ENCODE assay signal across 13 mouse cellular contexts in the genomic region with DNA sequence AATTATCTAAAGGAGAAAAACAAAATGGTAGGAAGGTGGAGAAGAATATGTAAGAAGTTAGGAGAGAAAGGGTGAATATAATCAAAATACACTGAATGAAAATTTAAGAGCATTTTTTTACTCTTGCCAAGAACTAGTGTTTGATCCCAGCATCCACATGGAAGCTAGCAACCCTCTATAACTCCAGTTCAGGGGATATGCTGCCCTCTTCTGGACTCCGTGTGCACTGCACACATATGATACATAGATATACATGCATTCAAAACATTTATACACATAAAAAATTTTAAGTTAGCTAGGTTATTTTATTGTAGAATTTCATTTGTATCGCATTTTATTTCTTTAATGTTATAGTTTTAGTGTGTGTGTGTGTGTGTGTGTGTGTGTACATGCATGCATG. TPM values are rescaled to one million over a fixed set of nuclear protein-coding genes. Genes with fewer than 3 reads are reported as not detected.
A peak's percentile ranks its signal among the peaks of the same experiment; 100 is the strongest.
DNase-seq lines count a peak whose midpoint lies in the region; TF ChIP-seq lines count a peak whose summit lies in the region.
"Had no signal": no experiment of that assay in that cellular context is flagged by ENCODE, and none has a peak within 500 bp of the region (broad histone marks: within the 10 kb centered on the region; RNA-seq: fewer than 3 reads in every experiment).

No protein-coding gene starts in this region.

- no peaks in the 10 kb centered on the region for H3K9me3 ChIP-seq in CH12.LX (replicated peaks; ENCODE audit: low read length)
- H3K9me3 ChIP-seq: embryonic facial prominence, embryonic 12.5 days had no signal

- dilution Hi-C loops in CH12.LX (cut with MboI; ENCODE audit: extremely low pct_ligation_motif_present, extremely low pct_unique_long_range_greater_than_20kb, low sequenced_read_pairs) = no loop called here

- in situ Hi-C loops in CH12.LX (cut with MboI; ENCODE audit: low pct_ligation_motif_present, low pct_unique_long_range_greater_than_20kb, low sequenced_read_pairs) = no loop called here

- no peak overlapping the region for H3K27ac ChIP-seq in liver, adult 2 months (replicated peaks; ENCODE audit: insufficient read depth, low read depth, low read length)
- H3K27ac ChIP-seq in CH12.LX (ENCODE audit: insufficient read depth, low read depth) = no peak overlapping the region
- H3K27ac ChIP-seq: embryonic facial prominence, embryonic 12.5 days had no signal

- DNase-seq in liver, adult 2 months (ENCODE audit: extremely low read depth, low read depth, low spot score) = no peak
- DNase-seq in liver (no peak), A20 (ENCODE audit: low read depth, low spot score) (peak; percentile 36), CH12.LX (ENCODE audit: extremely low read depth) (peak; percentile 21)
- DNase-seq in c-Kit-negative CD71-positive TER-119-positive erythroid progenitor cells, embryonic 14.5 days (ENCODE audit: low read depth, low spot score) = peak; percentile 8
- no peak for DNase-seq in spleen, postnatal 14 days (ENCODE audit: low spot score in 2 of 2)
- no peak for DNase-seq in left cerebral cortex, adult 11 months (ENCODE audit: low spot score)
- no peak for DNase-seq in ovary, postnatal 10 days (ENCODE audit: low spot score)
- DNase-seq: cerebellum, postnatal 10 days; gastrocnemius, postnatal 25 days; left cerebral cortex, postnatal 4 days; lung, postnatal 14 days had no signal

- TF ChIP-seq CTCF in liver, adult 2 months (IDR thresholded peaks at IDR 0.05; ENCODE audit: low read depth, low read length) = peak; percentile 7; the same call in 1 of the 2 replicates
- TF ChIP-seq CTCF in CH12.LX (conservative IDR thresholded peaks at IDR 0.05 in 1 of 2, IDR thresholded peaks at IDR 0.05 in 1 of 2; ENCODE audit: low read depth in 2 of 2, low read length in 2 of 2) = peak in 1 of 2 experiments; percentile 42; a peak in 2 of 4 replicates

- WGBS in liver, adult 2 months = 80% methylated on average over 2 of the region's 2 CpGs

- H3K4me2 ChIP-seq in CH12.LX (ENCODE audit: insufficient read depth, low read depth, poor library complexity, severe bottlenecking) = no peak overlapping the region
- H3K4me2 ChIP-seq: embryonic facial prominence, embryonic 12.5 days had no signal

- peak; percentile 14 for TF ChIP-seq RAD21 in CH12.LX (IDR thresholded peaks at IDR 0.05; ENCODE audit: low read depth, low read length)

- H3K4me3 ChIP-seq in liver, adult 2 months (ENCODE audit: insufficient read depth, low read depth, low read length) = no peak overlapping the region
- H3K4me3 ChIP-seq in CH12.LX (replicated peaks in 1 of 3; ENCODE audit: low read depth in 2 of 3, low read length in 2 of 3, poor library complexity in 1 of 3) = no peak overlapping the region
- H3K4me3 ChIP-seq: embryonic facial prominence, embryonic 12.5 days had no signal

- no peaks in the 10 kb centered on the region for H3K36me3 ChIP-seq in liver, adult 2 months (ENCODE audit: control insufficient read depth, insufficient read depth, low read length)
- no peaks in the 10 kb centered on the region for H3K36me3 ChIP-seq in CH12.LX (replicated peaks in 1 of 2; ENCODE audit: control insufficient read depth in 1 of 2, insufficient read depth in 1 of 2, low read length in 1 of 2)
- H3K36me3 ChIP-seq: embryonic facial prominence, embryonic 12.5 days had no signal

- no peak for TF ChIP-seq POLR2A in liver, adult 2 months (IDR thresholded peaks at IDR 0.05; ENCODE audit: extremely low read depth, insufficient read depth, low read length)
- no peak for TF ChIP-seq POLR2A in CH12.LX (IDR thresholded peaks at IDR 0.05; ENCODE audit: low read depth, low read length)

- H3K79me2 ChIP-seq in liver, adult 2 months (ENCODE audit: control insufficient read depth, insufficient read depth, low read length) = no peaks in the 10 kb centered on the region
- no peaks in the 10 kb centered on the region for H3K79me2 ChIP-seq in CH12.LX (replicated peaks; ENCODE audit: control insufficient read depth, extremely low read depth, insufficient read depth, poor library complexity, severe bottlenecking)

- no peak overlapping the region for H3K9ac ChIP-seq in liver, adult 2 months (ENCODE audit: low read depth, low read length)
- no peak overlapping the region for H3K9ac ChIP-seq in CH12.LX (ENCODE audit: insufficient read depth, low read depth)
- H3K9ac ChIP-seq: embryonic facial prominence, embryonic 12.5 days had no signal

- no peaks in the 10 kb centered on the region for H3K27me3 ChIP-seq in liver, adult 2 months (ENCODE audit: control insufficient read depth, insufficient read depth, low read length)
- H3K27me3 ChIP-seq in CH12.LX (replicated peaks) = no peaks in the 10 kb centered on the region
- H3K27me3 ChIP-seq: embryonic facial prominence, embryonic 12.5 days had no signal

- no peak for TF ChIP-seq EP300 in CH12.LX (IDR thresholded peaks at IDR 0.05; ENCODE audit: low read length)

- H3K4me1 ChIP-seq in liver, adult 2 months (ENCODE audit: control insufficient read depth, insufficient read depth, low read length) = no peaks in the 10 kb centered on the region
- no peaks in the 10 kb centered on the region for H3K4me1 ChIP-seq in CH12.LX (ENCODE audit: control insufficient read depth in 1 of 2, insufficient read depth in 2 of 2)
- H3K4me1 ChIP-seq: embryonic facial prominence, embryonic 12.5 days had no signal

TF ChIP-seq in CH12.LX, 34 proteins besides CTCF, POLR2A, EP300 and RAD21:
- TF ChIP-seq CHD1 (IDR thresholded peaks at IDR 0.05; ENCODE audit: low read depth, low read length) = no peak
- no peak for TF ChIP-seq E2F4 (IDR thresholded peaks at IDR 0.05; ENCODE audit: insufficient replicate concordance, low read depth, low read length)
- peak; percentile 11; the same call in 1 of the 2 replicates for TF ChIP-seq SMC3 (IDR thresholded peaks at IDR 0.05; ENCODE audit: low read depth, low read length)
- TF ChIP-seq IRF4 (IDR thresholded peaks at IDR 0.05; ENCODE audit: low read depth, low read length) = no peak

RNA-seq across cellular contexts. Expression of gene Clcn5, which starts 6.3 kb away (rescaled TPM):
- total RNA-seq in liver, adult 2 months (2014; rRNA removed) = 4.5 and 7.5 TPM in 2 replicates
- 0.97 and 1.1 TPM in 2 replicates for polyA plus RNA-seq in liver, adult 2 months (2012; rRNA removed)
- total RNA-seq in CH12.LX (2012; rRNA removed) (10.3 and 11.0 TPM in 2 replicates), CH12.LX (2014; rRNA removed) (6.9 and 7.5 TPM in 2 replicates)
- polyA plus RNA-seq in CH12.LX (2012; ENCODE audit: insufficient read length, low read depth) = 8.4 and 10.2 TPM in 2 replicates

RNA-seq across cellular contexts. Expression of gene Usp27x, which starts 50.2 kb away (rescaled TPM):
- 0.37 and 0.47 TPM in 2 replicates for total RNA-seq in liver, adult 2 months (2014; rRNA removed)
- 0.21 and 0.31 TPM in 2 replicates for polyA plus RNA-seq in liver, adult 2 months (2012; rRNA removed)
- total RNA-seq in CH12.LX (2012; rRNA removed) = 0.42 and 0.81 TPM in 2 replicates
- 0.36 and 0.49 TPM in 2 replicates for total RNA-seq in CH12.LX (2014; rRNA removed)
- 0.50 and 0.64 TPM in 2 replicates for polyA plus RNA-seq in CH12.LX (2012; ENCODE audit: insufficient read length, low read depth)

Comparison
In these comparisons a context has a peak if more than half of its experiments do, and no peak if none do; other contexts are left out.
1. DNase-seq: peak in A20 (single experiment), CH12.LX (single experiment) and c-Kit-negative CD71-positive TER-119-positive erythroid progenitor cells, embryonic 14.5 days (single experiment); none in liver, adult 2 months (single experiment), liver (single experiment), spleen, postnatal 14 days (0 of 2), left cerebral cortex, adult 11 months (single experiment) and ovary, postnatal 10 days (single experiment).